Mouse (Mus musculus): ENCODE data around the gene Arl13b.

DNA sequence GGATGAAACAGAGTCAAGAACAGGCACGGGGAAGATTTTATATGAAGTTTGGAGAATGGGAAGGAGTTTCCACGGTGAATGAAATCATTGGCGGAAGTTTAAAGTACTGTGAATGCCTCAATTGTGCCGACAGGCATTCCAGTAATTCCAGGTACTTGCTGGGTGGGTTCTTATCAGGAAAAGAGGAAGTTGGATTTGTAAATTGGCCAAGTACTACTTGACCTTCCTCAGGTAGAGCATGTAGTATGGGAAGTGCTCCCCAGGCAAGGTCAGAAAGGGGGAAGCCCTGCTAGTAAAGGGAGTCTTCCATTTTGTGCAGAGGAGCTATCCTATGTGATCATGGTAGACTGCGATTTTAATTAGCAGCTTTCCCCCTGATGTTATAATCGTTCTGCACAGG is 91.5 kb downstream of the Arl13b start:
- no peak for TF ChIP-seq POLR2A (IDR thresholded peaks at IDR 0.05; ENCODE audit: extremely low read depth, insufficient read depth, low read length)
- TF ChIP-seq CTCF (IDR thresholded peaks at IDR 0.05; ENCODE audit: low read depth, low read length): no peak
